Mouse (Mus musculus) MEL (cell line): ENCODE measurements around the gene Ift57. TPM values are rescaled to one million over a fixed set of nuclear protein-coding genes. Genes with fewer than 3 reads are reported as not detected.
A peak's percentile ranks its signal among the peaks of the same experiment; 100 is the strongest.

Source experiments
- DNase-seq: peaks from one replicate; pipeline ENCODE4 v3.0.0; 2011; ENCODE audit warnings: low read depth, low spot score
- H3K27ac ChIP-seq: 2 replicates; pipeline ENCODE4 v1.5.1; 2012; ENCODE audit warnings: low read depth, mild to moderate bottlenecking, control low read depth, low read length, moderate library complexity; ENCODE audit not compliant: control insufficient read depth
- H3K27me3 ChIP-seq, 2 experiments: fragments of 150-350 bp in 1 of 2; sonication (generic) in 1 of 2; 2 replicates each; pipeline ENCODE4 v1.6.1; 2012; ENCODE audit warnings: low read length in 2 of 2, mild to moderate bottlenecking in 2 of 2, improper control_type of control experiment in 1 of 2, moderate library complexity in 1 of 2; ENCODE audit not compliant: insufficient read depth in 2 of 2, control insufficient read depth in 1 of 2
- H3K36me3 ChIP-seq, 2 experiments: 2 replicates each; pipeline ENCODE4 v1.6.1; 2012 to 2014; ENCODE audit warnings: low read length in 2 of 2, improper control_type of control experiment in 1 of 2, inconsistent platforms in 1 of 2, mild to moderate bottlenecking in 1 of 2; ENCODE audit not compliant: insufficient read depth in 2 of 2, control insufficient read depth in 1 of 2
- H3K4me1 ChIP-seq, 2 experiments: fragments of 150-350 bp in 1 of 2; sonication (generic) in 1 of 2; 2 replicates each; pipeline ENCODE4 v1.6.1; 2012; ENCODE audit warnings: low read length in 2 of 2, improper control_type of control experiment in 1 of 2, mild to moderate bottlenecking in 1 of 2; ENCODE audit not compliant: insufficient read depth in 2 of 2, control insufficient read depth in 1 of 2
- H3K4me3 ChIP-seq, 2 experiments: fragments of 150-350 bp in 1 of 2; sonication (generic) in 1 of 2; 2 replicates each; pipeline ENCODE4 v1.5.1; 2012; ENCODE audit warnings: low read depth in 2 of 2, low read length in 2 of 2, mild to moderate bottlenecking in 2 of 2, moderate library complexity in 2 of 2, control low read depth in 1 of 2, improper control_type of control experiment in 1 of 2; ENCODE audit not compliant: control insufficient read depth in 1 of 2, insufficient read depth in 1 of 2
- H3K79me2 ChIP-seq: 2 replicates; pipeline ENCODE4 v1.6.1; 2012; ENCODE audit warnings: mild to moderate bottlenecking, low read length, moderate library complexity; ENCODE audit not compliant: control insufficient read depth, poor library complexity, insufficient read depth
- H3K9ac ChIP-seq: 2 replicates; pipeline ENCODE4 v1.6.1; 2012; ENCODE audit warnings: low read depth, mild to moderate bottlenecking, control low read depth, low read length, moderate library complexity; ENCODE audit not compliant: control insufficient read depth, poor library complexity, severe bottlenecking
- H3K9me3 ChIP-seq: fragments of 150-350 bp; sonication (generic); replicated peaks from 2 replicates; pipeline ENCODE4 v1.6.1; 2012; ENCODE audit warnings: mild to moderate bottlenecking, low read length, improper control_type of control experiment, moderate library complexity; ENCODE audit not compliant: insufficient read depth
- CHD1 ChIP-seq: IDR thresholded peaks from 2 replicates; pipeline ENCODE4 v1.6.1; 2012; ENCODE audit warnings: low read depth, mild to moderate bottlenecking, inconsistent platforms, low read length, improper control_type of control experiment
- CHD2 ChIP-seq: IDR thresholded peaks from 2 replicates; pipeline ENCODE4 v1.6.1; 2011; ENCODE audit warnings: low read length, improper control_type of control experiment
- CTCF ChIP-seq, 3 experiments: IDR thresholded peaks in 2 of 3; conservative IDR thresholded peaks in 1 of 3; 2 replicates each; pipeline ENCODE4 v1.5.1; 2011 to 2012; ENCODE audit warnings: low read length in 3 of 3, low read depth in 2 of 3, mild to moderate bottlenecking in 2 of 3, improper control_type of control experiment in 1 of 3, inconsistent platforms in 1 of 3, mixed read lengths in 1 of 3, moderate library complexity in 1 of 3; ENCODE audit not compliant: control insufficient read depth in 1 of 3, insufficient read depth in 1 of 3, poor library complexity in 1 of 3, severe bottlenecking in 1 of 3
- E2F4 ChIP-seq: IDR thresholded peaks from 2 replicates; pipeline ENCODE4 v1.6.1; 2011; ENCODE audit warnings: low read depth, low read length, improper control_type of control experiment, borderline replicate concordance
- ELF1 ChIP-seq: IDR thresholded peaks from 2 replicates; pipeline ENCODE4 v1.6.1; 2014; ENCODE audit warnings: low read depth, mild to moderate bottlenecking, inconsistent platforms, low read length, improper control_type of control experiment, moderate library complexity
- EP300 ChIP-seq, 2 experiments: IDR thresholded peaks; 2 replicates each; pipeline ENCODE4 v1.6.1; 2011; ENCODE audit warnings: improper control_type of control experiment in 2 of 2, low read length in 2 of 2, low read depth in 1 of 2, mild to moderate bottlenecking in 1 of 2
- ETS1 ChIP-seq: IDR thresholded peaks from 2 replicates; pipeline ENCODE4 v1.6.1; 2012; ENCODE audit warnings: low read depth, mild to moderate bottlenecking, inconsistent platforms, low read length, improper control_type of control experiment, moderate library complexity
- GABPA ChIP-seq: IDR thresholded peaks from 2 replicates; pipeline ENCODE4 v1.6.1; 2012; ENCODE audit warnings: low read depth, mild to moderate bottlenecking, inconsistent platforms, low read length, improper control_type of control experiment, moderate library complexity
- GATA1 ChIP-seq: IDR thresholded peaks from 2 replicates; pipeline ENCODE4 v1.6.1; 2011; ENCODE audit warnings: low read depth, low read length, improper control_type of control experiment
- JUND ChIP-seq: IDR thresholded peaks from 2 replicates; pipeline ENCODE4 v1.6.1; 2011; ENCODE audit warnings: low read depth, mild to moderate bottlenecking, improper control_type of control experiment, low read length
- KAT2A ChIP-seq: conservative IDR thresholded peaks from 2 replicates; pipeline ENCODE4 v1.6.1; 2012; ENCODE audit warnings: low read depth, low read length, improper control_type of control experiment, inconsistent platforms
- MAFK ChIP-seq: IDR thresholded peaks from 2 replicates; pipeline ENCODE4 v1.6.1; 2011; ENCODE audit warnings: low read depth, mild to moderate bottlenecking, low read length, improper control_type of control experiment, borderline replicate concordance
- MAX ChIP-seq: IDR thresholded peaks from 2 replicates; pipeline ENCODE4 v1.6.1; 2011; ENCODE audit warnings: low read length, improper control_type of control experiment
- MAZ ChIP-seq: IDR thresholded peaks from 2 replicates; pipeline ENCODE4 v1.6.1; 2012; ENCODE audit warnings: low read depth, mild to moderate bottlenecking, inconsistent platforms, low read length, improper control_type of control experiment
- MEF2A ChIP-seq: IDR thresholded peaks from 2 replicates; pipeline ENCODE4 v1.6.1; 2014; ENCODE audit warnings: low read depth, mild to moderate bottlenecking, inconsistent platforms, low read length, improper control_type of control experiment; ENCODE audit not compliant: poor library complexity, insufficient replicate concordance, severe bottlenecking; ENCODE audit errors: extremely low read depth
- MXI1 ChIP-seq: IDR thresholded peaks from 2 replicates; pipeline ENCODE4 v1.6.1; 2011; ENCODE audit warnings: mild to moderate bottlenecking, low read depth, low read length, improper control_type of control experiment
- MYB ChIP-seq: IDR thresholded peaks from 2 replicates; pipeline ENCODE4 v1.6.1; 2011; ENCODE audit warnings: mild to moderate bottlenecking, low read depth, low read length, improper control_type of control experiment
- MYC ChIP-seq: IDR thresholded peaks from 2 replicates; pipeline ENCODE4 v1.6.1; 2011; ENCODE audit warnings: low read depth, mild to moderate bottlenecking, low read length, improper control_type of control experiment, moderate library complexity
- NRF1 ChIP-seq: IDR thresholded peaks from 2 replicates; pipeline ENCODE4 v1.6.1; 2014; ENCODE audit warnings: low read depth, mild to moderate bottlenecking, inconsistent platforms, low read length, improper control_type of control experiment, moderate library complexity; ENCODE audit not compliant: poor library complexity, insufficient read depth, severe bottlenecking
- POLR2AphosphoS5 ChIP-seq: IDR thresholded peaks from 2 replicates; pipeline ENCODE4 v1.6.1; 2012; ENCODE audit warnings: low read depth, borderline replicate concordance, mild to moderate bottlenecking, inconsistent platforms, low read length, moderate library complexity, mixed read lengths
- RCOR1 ChIP-seq: IDR thresholded peaks from 2 replicates; pipeline ENCODE4 v1.6.1; 2012; ENCODE audit warnings: low read depth, mild to moderate bottlenecking, inconsistent platforms, low read length, improper control_type of control experiment
- SIN3A ChIP-seq: IDR thresholded peaks from 2 replicates; pipeline ENCODE4 v1.6.1; 2012; ENCODE audit warnings: low read length, improper control_type of control experiment, inconsistent platforms
- SMC3 ChIP-seq: IDR thresholded peaks from 2 replicates; pipeline ENCODE4 v1.6.1; 2011; ENCODE audit warnings: low read depth, low read length, improper control_type of control experiment
- TAL1 ChIP-seq: IDR thresholded peaks from 2 replicates; pipeline ENCODE4 v1.6.1; 2012; ENCODE audit warnings: mild to moderate bottlenecking, inconsistent platforms, low read length, moderate library complexity, mixed read lengths
- TBP ChIP-seq: IDR thresholded peaks from 2 replicates; pipeline ENCODE4 v1.8.0; 2011; ENCODE audit warnings: low read depth, low read length, improper control_type of control experiment
- TCF12 ChIP-seq: IDR thresholded peaks from 2 replicates; pipeline ENCODE4 v1.6.1; 2014; ENCODE audit warnings: low read depth, mild to moderate bottlenecking, inconsistent platforms, low read length, improper control_type of control experiment, moderate library complexity
- UBTF ChIP-seq: IDR thresholded peaks from 2 replicates; pipeline ENCODE4 v1.6.1; 2012; ENCODE audit warnings: low read depth, mild to moderate bottlenecking, inconsistent platforms, low read length, improper control_type of control experiment, moderate library complexity, borderline replicate concordance; ENCODE audit not compliant: insufficient read depth
- USF1 ChIP-seq: IDR thresholded peaks from 2 replicates; pipeline ENCODE4 v1.6.1; 2014; ENCODE audit warnings: low read depth, mild to moderate bottlenecking, inconsistent platforms, low read length, improper control_type of control experiment, moderate library complexity
- USF2 ChIP-seq, 2 experiments: IDR thresholded peaks; 2 replicates each; pipeline ENCODE4 v1.6.1; 2011 to 2012; ENCODE audit warnings: improper control_type of control experiment in 2 of 2, low read length in 2 of 2, borderline replicate concordance in 1 of 2, inconsistent platforms in 1 of 2, low read depth in 1 of 2, mild to moderate bottlenecking in 1 of 2; ENCODE audit not compliant: insufficient read depth in 1 of 2
- ZKSCAN1 ChIP-seq: IDR thresholded peaks from 2 replicates; pipeline ENCODE4 v1.6.1; 2012; ENCODE audit warnings: low read depth, mild to moderate bottlenecking, inconsistent platforms, low read length, improper control_type of control experiment, moderate library complexity
- ZMIZ1 ChIP-seq: IDR thresholded peaks from 2 replicates; pipeline ENCODE4 v1.6.1; 2012; ENCODE audit warnings: low read depth, mild to moderate bottlenecking, inconsistent platforms, low read length, improper control_type of control experiment, moderate library complexity
- ZNF384 ChIP-seq: IDR thresholded peaks from 2 replicates; pipeline ENCODE4 v1.6.1; 2012; ENCODE audit warnings: low read depth, mild to moderate bottlenecking, inconsistent platforms, low read length, improper control_type of control experiment
- polyA plus RNA-seq, 2 experiments: library from polyadenylated mRNA; stranded (reverse) in 1 of 2; unstranded in 1 of 2; fragments of >175 nt in 1 of 2; fragments of >200 nt in 1 of 2; gene quantifications; 2 replicates each; pipeline versions ENCODE4 v1.2.1 to v1.2.4; 2012; ENCODE audit warnings: low replicate concordance in 2 of 2, low read depth in 1 of 2; ENCODE audit not compliant: insufficient read length in 2 of 2, insufficient read depth in 1 of 2, missing spikeins in 1 of 2
- total RNA-seq: library from RNA; depleted of rRNA; stranded (reverse); fragments of 300-350 nt; gene quantifications from 2 replicates; pipeline ENCODE4 v1.2.3, GENCODE M21; 2012

Gene Ift57
- total and polyA plus RNA-seq, 3 experiments, result 5.7 to 11.1 TPM; not detected in 1

- Histone ChIP-seq H3K27me3 (no peaks in the 10 kb centered on the region), H3K27ac (peak overlapping the region; percentile 47)
- TF ChIP-seq USF2 (IDR thresholded peaks at IDR 0.05; ENCODE audit: borderline replicate concordance in 1 of 2, insufficient read depth in 1 of 2, low read depth in 1 of 2, low read length in 2 of 2), result no peak
- no peak for TF ChIP-seq TBP
- TF ChIP-seq CHD2, result no peak; the same call in 1 of the 2 replicates
- no peak for TF ChIP-seq MEF2A
- TF ChIP-seq MXI1, result peak; percentile 61
- TF ChIP-seq RCOR1, result peak; percentile 56
- TF ChIP-seq TCF12, result peak; percentile 85
- no peak for TF ChIP-seq KAT2A
- no peak for TF ChIP-seq MAZ
- no peak for TF ChIP-seq MAFK
- TF ChIP-seq EP300 (IDR thresholded peaks at IDR 0.05; ENCODE audit: low read depth in 1 of 2, low read length in 2 of 2), result peak; percentile 92
- peak; percentile 82 for TF ChIP-seq ETS1
- no peak for TF ChIP-seq USF1
- TF ChIP-seq SIN3A, result peak; percentile 82
- no peak for TF ChIP-seq ZNF384
- no peak for TF ChIP-seq CTCF (IDR thresholded peaks at IDR 0.05 in 2 of 3, conservative IDR thresholded peaks at IDR 0.05 in 1 of 3; ENCODE audit: control insufficient read depth in 1 of 3, insufficient read depth in 1 of 3, low read depth in 2 of 3, low read length in 3 of 3, poor library complexity in 1 of 3, severe bottlenecking in 1 of 3)
- no peak for TF ChIP-seq JUND
- TF ChIP-seq ZMIZ1, result no peak
- peak; percentile 65 for TF ChIP-seq MAX
- no peak for TF ChIP-seq E2F4
- peak; percentile 74 for TF ChIP-seq MYB
- no peak for TF ChIP-seq POLR2AphosphoS5
- TF ChIP-seq TAL1, result peak; percentile 62
- no peak; the same call in 1 of the 2 replicates for TF ChIP-seq SMC3
- TF ChIP-seq ELF1, result no peak
- TF ChIP-seq CHD1, result no peak
- TF ChIP-seq NRF1, result no peak
- TF ChIP-seq MYC, result peak; percentile 87
- TF ChIP-seq GABPA, result no peak
- TF ChIP-seq UBTF, result no peak
- TF ChIP-seq ZKSCAN1, result no peak
- TF ChIP-seq GATA1, result peak; percentile 78
- TF ChIP-seq, all 39 proteins: peak for 11
- H3K36me3 ChIP-seq, result peaks cover 0 to 34% of the 10 kb centered on the region in 2 experiments; a peak in 2 of 4 replicates
- DNase-seq, result peak; percentile 88
- H3K9ac ChIP-seq, result no peak overlapping the region
- H3K4me1 ChIP-seq, result peaks cover 19 to 30% of the 10 kb centered on the region in 2 experiments
- H3K9me3 ChIP-seq, result no peaks in the 10 kb centered on the region
- H3K4me3 ChIP-seq, result no peak overlapping the region
- H3K79me2 ChIP-seq, result no peaks in the 10 kb centered on the region
Measured at GRCm38 (mm10) chr16:49726761-49727160, 27.7 kb downstream of the Ift57 start.
